Mouse (Mus musculus): ENCODE measurements around the gene Pafah1b3.

DNA sequence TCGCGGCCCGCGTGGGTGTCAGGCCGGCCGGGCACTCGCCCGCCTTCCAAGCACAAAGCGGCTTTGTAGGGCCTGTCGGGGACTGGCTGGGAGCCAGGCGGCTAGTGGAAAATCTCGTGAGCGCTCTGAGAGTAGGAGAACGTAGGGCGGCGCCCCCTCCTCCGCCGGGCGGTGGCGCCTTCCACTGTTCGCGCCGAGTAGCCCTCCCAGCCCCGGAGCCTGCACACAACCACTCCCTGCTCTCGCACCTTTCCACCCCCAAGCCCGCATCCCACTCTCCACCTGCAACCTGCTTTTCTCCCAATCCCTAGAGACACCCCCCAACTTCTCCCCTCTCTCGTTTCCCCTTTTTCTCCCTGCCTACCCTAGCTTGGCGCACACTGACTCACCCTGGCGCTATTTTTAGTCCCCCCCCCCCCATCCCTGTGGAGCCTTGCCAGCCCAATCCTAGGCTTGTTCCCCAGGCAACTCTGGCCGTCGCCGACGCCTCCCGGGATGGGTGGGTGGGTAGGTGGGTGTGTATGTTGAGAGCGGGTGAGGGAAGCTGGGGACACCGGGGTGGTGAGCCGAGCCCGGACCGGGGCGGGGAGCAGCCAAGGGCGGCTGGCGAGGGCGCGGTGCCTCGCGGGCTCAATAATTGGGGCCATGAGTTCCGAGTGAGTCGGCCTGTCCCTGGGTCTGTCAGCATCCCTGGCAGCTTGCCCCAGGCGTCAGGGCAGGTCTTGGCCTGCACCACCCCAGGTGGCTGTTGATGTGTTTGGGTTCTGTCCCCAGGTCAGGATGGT lies 18.5 kb downstream of the Pafah1b3 start:
- TF ChIP-seq CTCF (IDR thresholded peaks at IDR 0.05; ENCODE audit: borderline replicate concordance, insufficient read depth, low read length) (no peak), POLR2A (IDR thresholded peaks at IDR 0.05; ENCODE audit: low read depth, low read length) (peak; percentile 39; the same call in 1 of the 2 replicates)

Data from embryonic fibroblast, embryonic 13.5 days (primary cell).